Mouse (Mus musculus) heart, embryonic 11.5 days (tissue): Measurements from ENCODE around the gene Ano8. TPM values are rescaled to one million over a fixed set of nuclear protein-coding genes. Genes with fewer than 3 reads are reported as not detected.
"Not testable (repeated sequence)": the region's sequence is repeated elsewhere in the genome, so short reads cannot be mapped to it uniquely, and the experiment has no call there.

Experiments
- ATAC-seq: fragments of 200-750 bp; cut with Nextera tagmentation; replicated peaks from 2 replicates; pipeline ENCODE4 v1.8.0; 2017; ENCODE audit warnings: moderate library complexity; ENCODE audit not compliant: insufficient number of reproducible peaks, low FRiP score, low TSS enrichment
- H3K27ac ChIP-seq: fragments of 300-500 bp; sonication (generic); 2 replicates; pipeline ENCODE4 v1.5.1; 2014; ENCODE audit warnings: mild to moderate bottlenecking, low read depth, low read length
- H3K27me3 ChIP-seq: fragments of 300-500 bp; sonication (generic); 2 replicates; pipeline ENCODE4 v1.6.1; 2014; ENCODE audit warnings: mild to moderate bottlenecking, low read length, mixed read lengths; ENCODE audit not compliant: control insufficient read depth, insufficient read depth
- H3K36me3 ChIP-seq: fragments of 300-500 bp; sonication (generic); 2 replicates; pipeline ENCODE4 v1.6.1; 2014; ENCODE audit warnings: mild to moderate bottlenecking, low read length, moderate library complexity, mixed read lengths; ENCODE audit not compliant: control insufficient read depth, insufficient read depth
- H3K4me1 ChIP-seq: fragments of 300-500 bp; sonication (generic); 2 replicates; pipeline ENCODE4 v1.6.1; 2014; ENCODE audit warnings: low read length; ENCODE audit not compliant: control insufficient read depth, insufficient read depth
- H3K4me2 ChIP-seq: fragments of 300-500 bp; sonication (generic); 2 replicates; pipeline ENCODE4 v1.6.1; 2014; ENCODE audit warnings: mild to moderate bottlenecking, moderate library complexity
- H3K4me3 ChIP-seq: fragments of 300-500 bp; sonication (generic); 2 replicates; pipeline ENCODE4 v1.5.1; 2014; ENCODE audit warnings: low read depth, low read length
- H3K9ac ChIP-seq: fragments of 300-500 bp; sonication (generic); 2 replicates; pipeline ENCODE4 v1.6.1; 2014; ENCODE audit warnings: mild to moderate bottlenecking, low read depth, low read length, moderate library complexity
- H3K9me3 ChIP-seq: fragments of 300-500 bp; sonication (generic); replicated peaks from 2 replicates; pipeline ENCODE4 v1.6.1; 2016; ENCODE audit warnings: low read length; ENCODE audit not compliant: control insufficient read depth
- whole genome bisulfite sequencing: fragments of 180-500 bp; shearing (Covaris S2); extraction: QIAGEN DNeasy Blood & Tissue Kit; methylation state at CpG from one replicate; pipeline ENCODE4 v1.1.7; 2014; ENCODE audit not compliant: insufficient replicate concordance; 5-methylcytosine and 5-hydroxymethylcytosine counted together
- polyA plus RNA-seq: library from polyadenylated mRNA; unstranded; fragments of >200 nt; fragmentation: Nextera tagmentation; extraction: Ambion mirVana; gene quantifications from 2 replicates; pipeline ENCODE4 v1.2.1, GENCODE M21; 2014

Gene Ano8
- polyA plus RNA-seq: 0.90 and 1.4 TPM in 2 replicates

- ATAC-seq: peak; percentile 60
- WGBS: 5% methylated on average over 50 of the region's 58 CpGs
- H3K9me3 ChIP-seq: no peaks in the 10 kb centered on the region
- H3K36me3 ChIP-seq: peaks cover 4% of the 10 kb centered on the region; the same call in 1 of the 2 replicates
- H3K4me3 ChIP-seq: peak within 1 kb of the TSS; percentile 65
- peak within 1 kb of the TSS; percentile 84 for H3K4me2 ChIP-seq
- peak within 1 kb of the TSS; percentile 43; the same call in 1 of the 2 replicates for H3K27ac ChIP-seq
- peaks cover 13% of the 10 kb centered on the region for H3K27me3 ChIP-seq
- peak within 1 kb of the TSS; percentile 82 for H3K9ac ChIP-seq
- peaks cover 10% of the 10 kb centered on the region for H3K4me1 ChIP-seq
These were observed at the start of gene Ano8 for GRCm38 (mm10) chr8:71485142-71486135. Gene Ano8 (minus strand): TSS chr8:71485963.

GRCm38 (mm10) chr8:71534263-71534810, 48.6 kb upstream of the Ano8 start:
- no peaks in the 10 kb centered on the region for H3K9me3 ChIP-seq
- H3K4me1 ChIP-seq: no peaks in the 10 kb centered on the region
- H3K9ac ChIP-seq: no peak overlapping the region
- H3K27me3 ChIP-seq: 0 out of 2 replicates have a peak, but pooled peaks cover 4% of the 10 kb centered on the region
- no peak overlapping the region for H3K4me3 ChIP-seq
- no peak overlapping the region for H3K4me2 ChIP-seq
- 40% methylated on average over 3 of the region's 3 CpGs for WGBS
- no peak overlapping the region for H3K27ac ChIP-seq
- ATAC-seq: no peak
- H3K36me3 ChIP-seq: no peaks in the 10 kb centered on the region

- not testable (repeated sequence) for H3K27me3 ChIP-seq, H3K9me3 ChIP-seq, H3K4me3 ChIP-seq, H3K36me3 ChIP-seq, H3K27ac ChIP-seq, H3K4me2 ChIP-seq, H3K9ac ChIP-seq, ATAC-seq
- 54% methylated on average over 5 of the region's 12 CpGs for WGBS
- H3K4me1 ChIP-seq: peaks cover 15% of the 10 kb centered on the region
These were observed 45.1 kb upstream of the Ano8 start for GRCm38 (mm10) chr8:71530735-71531467.

GRCm38 (mm10) chr8:71528362-71529073, 42.8 kb upstream of the Ano8 start:
- no peak overlapping the region for H3K4me2 ChIP-seq
- 64% methylated on average over 11 of the region's 11 CpGs for WGBS
- peak; percentile 75; the same call in 1 of the 2 replicates for ATAC-seq
- H3K9ac ChIP-seq: no peak overlapping the region
- no peaks in the 10 kb centered on the region for H3K9me3 ChIP-seq
- peaks cover 12% of the 10 kb centered on the region for H3K27me3 ChIP-seq
- H3K4me3 ChIP-seq: no peak overlapping the region
- peaks cover 19% of the 10 kb centered on the region for H3K4me1 ChIP-seq
- peak overlapping the region; percentile 89 for H3K27ac ChIP-seq
- H3K36me3 ChIP-seq: no peaks in the 10 kb centered on the region

GRCm38 (mm10) chr8:71527162-71527870, 41.6 kb upstream of the Ano8 start:
- Histone ChIP-seq H3K9ac (no peak overlapping the region), H3K9me3 (no peaks in the 10 kb centered on the region), H3K27ac (peak overlapping the region; percentile 75), H3K4me1 (peaks cover 19% of the 10 kb centered on the region), H3K27me3 (peaks cover 12% of the 10 kb centered on the region), H3K4me3 (no peak overlapping the region), H3K4me2 (no peak overlapping the region; the same call in 1 of the 2 replicates), H3K36me3 (no peaks in the 10 kb centered on the region)
- ATAC-seq: no peak; the same call in 1 of the 2 replicates
- 33% methylated on average over 3 of the region's 3 CpGs for WGBS

GRCm38 (mm10) chr8:71526272-71526671, 40.5 kb upstream of the Ano8 start:
- no peaks in the 10 kb centered on the region for H3K36me3 ChIP-seq
- H3K9ac ChIP-seq: no peak overlapping the region
- H3K27ac ChIP-seq: peak overlapping the region; percentile 75
- 5% methylated on average over 6 of the region's 6 CpGs for WGBS
- ATAC-seq: no peak
- peaks cover 12% of the 10 kb centered on the region for H3K27me3 ChIP-seq
- H3K4me2 ChIP-seq: peak overlapping the region; percentile 32
- peaks cover 22% of the 10 kb centered on the region for H3K4me1 ChIP-seq
- H3K9me3 ChIP-seq: no peaks in the 10 kb centered on the region
- no peak overlapping the region for H3K4me3 ChIP-seq

- H3K36me3 ChIP-seq: no peaks in the 10 kb centered on the region
- H3K4me2 ChIP-seq: peak within 1 kb of the TSS; percentile 55
- peaks cover 22% of the 10 kb centered on the region for H3K4me1 ChIP-seq
- no peak for ATAC-seq
- peaks cover 12% of the 10 kb centered on the region for H3K27me3 ChIP-seq
- WGBS: 7% methylated on average over 46 of the region's 46 CpGs
- peak within 1 kb of the TSS; percentile 75 for H3K27ac ChIP-seq
- peak within 1 kb of the TSS; percentile 2; the same call in 1 of the 2 replicates for H3K9ac ChIP-seq
- peak within 1 kb of the TSS; percentile 20 for H3K4me3 ChIP-seq
- no peaks in the 10 kb centered on the region for H3K9me3 ChIP-seq
These were observed 39.7 kb upstream of the Ano8 start, which contains the start of gene Ccdc194 for GRCm38 (mm10) chr8:71525226-71526050. Gene Ccdc194 (minus strand): TSS chr8:71525711.
